Mouse (Mus musculus): ENCODE results near the gene Ticam1. TPM values are rescaled to one million over a fixed set of nuclear protein-coding genes. Genes with fewer than 3 reads are reported as not detected.

Ticam1 gene
- polyA plus RNA-seq, 1 experiment from 2014 or later: 4.3 TPM

DNA sequence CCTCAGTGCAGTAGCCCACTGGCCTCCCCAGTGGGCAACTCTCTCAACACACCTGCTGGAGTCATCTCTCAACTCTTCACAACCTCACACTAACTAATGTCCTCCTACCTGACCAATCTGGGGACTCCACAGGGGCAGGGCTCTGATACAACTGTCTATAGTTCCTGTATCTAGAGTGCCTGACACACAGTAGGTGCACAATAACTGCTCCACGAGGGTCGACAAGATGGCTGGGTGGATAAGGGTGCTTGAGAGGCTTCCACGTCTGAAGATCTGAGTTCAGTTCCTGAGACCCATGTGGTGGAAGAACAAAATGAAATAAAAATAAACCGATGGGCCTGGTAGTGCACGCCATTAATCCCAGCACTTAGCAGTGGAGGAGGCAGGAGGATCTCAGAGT, 2.6 kb downstream of the Ticam1 start:
- no peak for ATAC-seq (ENCODE audit: insufficient number of reproducible peaks, insufficient read depth, low FRiP score, low TSS enrichment, low read depth)
- Histone ChIP-seq H3K4me2 (no peak overlapping the region), H3K27ac (no peak overlapping the region), H3K4me3 (no peak overlapping the region), H3K36me3 (peaks cover 36% of the 10 kb centered on the region), H3K27me3 (no peaks in the 10 kb centered on the region), H3K9ac (no peak overlapping the region), H3K9me3 (no peaks in the 10 kb centered on the region), H3K4me1 (peaks cover 26% of the 10 kb centered on the region)
- WGBS: 91% methylated on average over 5 of the region's 5 CpGs

DNA sequence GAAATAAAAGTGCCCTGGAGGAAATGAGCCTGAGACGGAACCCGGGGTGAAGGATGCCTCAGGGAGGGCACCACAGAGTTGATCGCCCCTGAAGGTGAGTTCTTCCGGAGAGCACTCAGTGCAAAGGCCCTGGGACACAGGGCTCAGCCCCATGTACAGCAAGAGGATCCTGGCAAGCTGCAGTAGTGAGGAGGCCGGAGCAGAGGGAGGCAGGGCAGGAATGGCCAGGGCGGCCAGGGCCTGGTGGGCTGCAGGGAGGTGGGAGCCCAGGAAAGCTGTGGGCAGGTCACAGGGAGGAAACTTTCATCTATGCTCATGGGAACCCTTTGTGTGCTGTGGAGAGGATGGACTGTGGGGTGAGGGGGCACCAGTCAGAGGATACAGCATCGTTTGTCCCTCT, 3.1 kb downstream of the Ticam1 start:
- 77% methylated on average over 7 of the region's 7 CpGs for WGBS
- H3K27me3 ChIP-seq: no peaks in the 10 kb centered on the region
- ATAC-seq (ENCODE audit: insufficient number of reproducible peaks, insufficient read depth, low FRiP score, low TSS enrichment, low read depth): no peak
- no peaks in the 10 kb centered on the region for H3K9me3 ChIP-seq
- peaks cover 31% of the 10 kb centered on the region for H3K36me3 ChIP-seq
- peaks cover 26% of the 10 kb centered on the region for H3K4me1 ChIP-seq
- H3K27ac ChIP-seq: no peak overlapping the region
- no peak overlapping the region for H3K4me2 ChIP-seq
- H3K9ac ChIP-seq: peak overlapping the region; percentile 37
- H3K4me3 ChIP-seq: no peak overlapping the region

DNA sequence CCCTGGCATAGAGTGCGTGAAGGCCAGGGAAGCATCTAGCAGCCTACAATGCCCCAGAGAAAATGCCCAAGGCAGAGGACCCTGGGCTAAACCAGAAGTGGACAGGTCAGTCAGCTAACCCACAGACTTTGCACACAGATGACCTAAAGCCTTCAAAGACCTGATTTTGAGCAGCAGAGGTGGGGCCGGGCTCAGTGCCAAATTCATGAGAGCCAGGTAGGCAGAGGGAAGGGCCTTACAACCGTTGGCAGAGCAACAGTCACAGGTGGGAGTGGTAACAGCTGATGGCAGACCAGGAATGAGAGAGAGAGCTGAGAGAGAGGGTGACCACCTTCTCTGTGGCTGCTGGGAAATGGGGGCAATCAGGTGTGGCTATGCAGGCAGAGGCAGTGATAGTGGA, 3.9 kb downstream of the Ticam1 start:
- 79% methylated on average over 3 of the region's 3 CpGs for WGBS

DNA sequence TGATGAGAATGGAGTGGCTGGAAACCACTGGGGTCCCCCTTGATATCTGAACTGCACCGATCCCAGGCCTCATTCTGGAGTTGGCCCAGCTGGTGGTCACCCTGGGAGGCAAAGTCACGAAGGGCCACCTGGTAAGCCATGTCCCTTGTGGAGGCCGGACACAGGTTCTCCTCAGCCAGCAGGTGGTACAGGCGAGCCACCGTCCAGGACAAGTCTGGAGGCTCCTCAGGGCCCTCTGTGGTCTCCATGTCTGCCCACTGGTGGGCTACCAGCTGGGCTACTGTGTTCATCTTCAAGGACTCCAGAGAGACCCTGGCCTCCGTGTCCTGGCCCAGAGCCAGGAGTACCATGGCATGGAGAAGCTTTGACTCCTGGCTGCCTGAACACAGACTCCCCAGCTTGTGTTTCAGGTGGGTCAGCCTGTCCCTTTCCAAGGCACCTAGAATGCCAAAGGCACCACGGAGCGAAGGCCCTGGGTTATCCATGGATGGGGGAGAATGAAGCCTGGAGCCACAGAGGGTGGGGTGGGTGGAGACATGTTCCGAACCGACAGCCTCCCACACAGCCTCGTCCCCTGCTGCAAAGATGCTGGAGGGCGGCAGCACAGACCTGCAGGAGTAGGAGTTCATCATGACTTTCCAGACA, 4.9 kb downstream of the Ticam1 start:
- Histone ChIP-seq H3K27me3 (no peaks in the 10 kb centered on the region), H3K4me2 (no peak overlapping the region), H3K4me1 (peaks cover 16% of the 10 kb centered on the region), H3K4me3 (no peak overlapping the region), H3K9me3 (no peaks in the 10 kb centered on the region), H3K27ac (no peak overlapping the region), H3K36me3 (peaks cover 29% of the 10 kb centered on the region; the same call in 1 of the 2 replicates), H3K9ac (no peak overlapping the region)
- 84% methylated on average over 12 of the region's 12 CpGs for WGBS
- ATAC-seq (ENCODE audit: insufficient number of reproducible peaks, insufficient read depth, low FRiP score, low TSS enrichment, low read depth): no peak

More for the DNA sequence above, 3.9 kb downstream of the Ticam1 start:
- Histone ChIP-seq H3K36me3 (peaks cover 29% of the 10 kb centered on the region; the same call in 1 of the 2 replicates), H3K9me3 (no peaks in the 10 kb centered on the region), H3K4me1 (peaks cover 26% of the 10 kb centered on the region), H3K4me2 (no peak overlapping the region), H3K27me3 (no peaks in the 10 kb centered on the region), H3K4me3 (no peak overlapping the region), H3K27ac (no peak overlapping the region), H3K9ac (no peak overlapping the region)
- no peak for ATAC-seq (ENCODE audit: insufficient number of reproducible peaks, insufficient read depth, low FRiP score, low TSS enrichment, low read depth)

DNA sequence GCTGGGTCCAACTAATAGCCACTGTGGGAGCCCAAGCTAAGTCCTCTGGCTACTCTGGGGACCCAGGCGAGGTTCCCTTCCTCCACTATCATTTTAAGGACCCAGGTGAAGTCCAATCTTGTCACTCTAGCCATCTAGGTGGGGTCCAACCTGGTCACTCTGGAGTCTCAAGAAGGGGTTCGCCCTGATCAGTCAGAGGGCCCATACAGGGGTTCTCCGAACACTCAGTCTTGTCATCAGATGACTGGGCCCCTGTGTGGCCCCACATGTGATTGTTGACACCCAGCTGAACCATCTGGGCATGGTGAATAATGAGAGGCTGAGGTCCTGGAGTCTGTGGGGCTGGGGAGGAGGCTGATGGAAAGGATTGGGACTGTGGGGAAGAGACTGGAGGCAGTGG, 6.8 kb downstream of the Ticam1 start:
- H3K36me3 ChIP-seq: peaks cover 35% of the 10 kb centered on the region
- H3K9me3 ChIP-seq: no peaks in the 10 kb centered on the region
- no peaks in the 10 kb centered on the region for H3K27me3 ChIP-seq
- peaks cover 10% of the 10 kb centered on the region for H3K4me1 ChIP-seq
- H3K4me3 ChIP-seq: peak overlapping the region; percentile 43
- H3K27ac ChIP-seq: peak overlapping the region; percentile 82
- ATAC-seq (ENCODE audit: insufficient number of reproducible peaks, insufficient read depth, low FRiP score, low TSS enrichment, low read depth): no peak
- peak overlapping the region; percentile 71 for H3K4me2 ChIP-seq
- H3K9ac ChIP-seq: peak overlapping the region; percentile 65; the same call in 1 of the 2 replicates
- WGBS: 75% methylated on average over 3 of the region's 3 CpGs

DNA sequence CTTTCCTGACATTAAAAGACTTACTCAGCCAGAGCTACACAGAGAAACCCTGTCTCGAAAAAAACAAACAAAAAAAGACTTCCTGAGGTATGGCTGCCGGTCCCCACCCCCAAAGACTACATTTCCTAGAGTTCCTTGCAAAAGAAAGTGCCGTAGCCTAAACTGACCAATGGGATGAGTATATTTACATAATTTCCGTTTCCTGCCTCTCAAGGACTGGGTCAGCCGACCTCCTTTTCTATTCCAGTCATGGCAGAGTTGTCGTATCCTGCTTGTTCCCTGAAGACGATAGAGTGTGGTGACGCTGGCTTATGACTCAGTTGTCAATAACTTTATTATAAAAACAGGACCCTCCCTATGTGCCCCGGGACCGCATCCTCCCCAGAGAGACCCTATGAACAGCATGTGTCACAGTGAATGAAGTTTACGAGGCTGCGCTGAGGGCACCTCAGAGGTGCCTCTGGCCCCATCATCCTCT, 7.4 kb downstream of the Ticam1 start:
- no peaks in the 10 kb centered on the region for H3K9me3 ChIP-seq
- peak overlapping the region; percentile 43 for H3K4me3 ChIP-seq
- H3K27me3 ChIP-seq: no peaks in the 10 kb centered on the region
- peak overlapping the region; percentile 65 for H3K9ac ChIP-seq
- H3K4me2 ChIP-seq: peak overlapping the region; percentile 71
- 23% methylated on average over 12 of the region's 12 CpGs for WGBS
- H3K4me1 ChIP-seq: peaks cover 10% of the 10 kb centered on the region
- peaks cover 38% of the 10 kb centered on the region for H3K36me3 ChIP-seq
- H3K27ac ChIP-seq: peak overlapping the region; percentile 82
- peak; percentile 70 for ATAC-seq (ENCODE audit: insufficient number of reproducible peaks, insufficient read depth, low FRiP score, low TSS enrichment, low read depth)

DNA sequence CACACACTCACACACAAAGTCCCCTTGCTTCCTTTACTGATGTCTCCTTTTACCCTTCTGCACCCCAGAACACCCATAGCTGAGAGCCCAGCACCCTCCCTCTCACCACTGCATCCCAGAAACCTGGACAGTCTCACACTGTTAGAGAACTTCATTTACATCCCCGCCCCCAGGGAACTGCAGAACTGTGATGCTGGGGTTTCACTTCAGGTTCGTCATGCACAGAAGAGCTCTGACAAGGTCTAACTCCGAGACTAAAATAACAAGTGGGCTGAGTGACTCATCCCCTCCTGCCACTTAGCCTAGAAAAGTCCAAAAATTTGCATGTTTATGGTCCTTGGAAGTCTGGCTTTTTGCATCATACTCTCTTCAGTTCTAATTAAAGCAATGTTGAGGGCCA, 10.3 kb downstream of the Ticam1 start:
- ATAC-seq (ENCODE audit: insufficient number of reproducible peaks, insufficient read depth, low FRiP score, low TSS enrichment, low read depth): no peak
- 49% methylated on average over 3 of the region's 3 CpGs for WGBS
- no peak overlapping the region for H3K4me2 ChIP-seq

DNA sequence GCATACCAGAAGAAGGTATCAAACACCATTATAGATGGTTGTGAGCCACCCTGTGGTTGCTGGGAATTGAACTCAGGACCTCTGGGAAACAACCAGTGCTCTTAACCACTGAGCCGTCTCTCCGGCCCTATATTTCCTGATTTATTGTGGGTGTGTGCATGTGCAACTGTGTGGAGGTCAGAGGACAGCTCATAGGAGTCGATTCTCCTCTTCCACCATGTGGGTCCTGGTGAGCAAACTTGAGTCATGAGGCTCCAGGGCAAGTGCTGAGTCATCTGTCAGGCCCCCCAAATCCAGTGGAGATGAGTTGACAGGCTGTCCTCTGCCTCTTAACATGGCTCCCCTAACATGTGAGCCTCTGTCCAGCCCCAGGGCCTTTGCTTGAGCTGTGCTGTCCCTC, 10.7 kb downstream of the Ticam1 start:
- no peak for ATAC-seq (ENCODE audit: insufficient number of reproducible peaks, insufficient read depth, low FRiP score, low TSS enrichment, low read depth)
- WGBS: 92% methylated on average over 3 of the region's 3 CpGs
- peaks cover 12% of the 10 kb centered on the region; the same call in 1 of the 2 replicates for H3K4me1 ChIP-seq
- no peaks in the 10 kb centered on the region for H3K9me3 ChIP-seq
- no peak overlapping the region for H3K4me2 ChIP-seq
- peaks cover 40% of the 10 kb centered on the region for H3K36me3 ChIP-seq
- no peaks in the 10 kb centered on the region for H3K27me3 ChIP-seq
- no peak overlapping the region for H3K4me3 ChIP-seq
- no peak overlapping the region for H3K27ac ChIP-seq
- no peak overlapping the region for H3K9ac ChIP-seq

More for the DNA sequence above, 10.3 kb downstream of the Ticam1 start:
- H3K4me3 ChIP-seq: no peak overlapping the region
- H3K9ac ChIP-seq: no peak overlapping the region
- no peaks in the 10 kb centered on the region for H3K9me3 ChIP-seq
- no peak overlapping the region for H3K27ac ChIP-seq
- H3K36me3 ChIP-seq: peaks cover 40% of the 10 kb centered on the region
- H3K4me1 ChIP-seq: peaks cover 8% of the 10 kb centered on the region; the same call in 1 of the 2 replicates
- no peaks in the 10 kb centered on the region for H3K27me3 ChIP-seq

DNA sequence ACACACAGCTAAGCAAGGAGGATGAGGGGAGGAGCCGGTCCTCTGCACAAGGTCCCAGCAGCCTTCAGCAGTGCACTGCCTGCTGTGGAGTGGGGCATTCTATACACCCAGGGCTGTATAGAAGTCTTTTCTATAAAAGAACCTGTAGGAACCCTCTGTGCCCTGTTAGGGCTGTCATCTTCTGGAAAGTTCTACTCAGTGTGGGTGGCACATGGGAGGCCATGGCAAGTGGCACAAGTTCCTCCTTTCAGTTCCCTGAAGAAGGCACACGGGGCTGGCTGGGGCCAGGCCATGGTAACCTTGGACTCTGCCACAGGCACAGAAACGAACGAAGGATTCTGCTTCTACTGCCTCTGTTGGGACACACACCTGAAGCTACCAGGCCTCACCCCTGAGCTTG, 11.6 kb downstream of the Ticam1 start:
- Histone ChIP-seq H3K36me3 (peaks cover 41% of the 10 kb centered on the region), H3K9ac (no peak overlapping the region), H3K9me3 (no peaks in the 10 kb centered on the region), H3K27me3 (no peaks in the 10 kb centered on the region), H3K27ac (no peak overlapping the region), H3K4me3 (no peak overlapping the region), H3K4me2 (no peak overlapping the region), H3K4me1 (peaks cover 19% of the 10 kb centered on the region)
- WGBS: 93% methylated on average over 4 of the region's 4 CpGs
- no peak for ATAC-seq (ENCODE audit: insufficient number of reproducible peaks, insufficient read depth, low FRiP score, low TSS enrichment, low read depth)

DNA sequence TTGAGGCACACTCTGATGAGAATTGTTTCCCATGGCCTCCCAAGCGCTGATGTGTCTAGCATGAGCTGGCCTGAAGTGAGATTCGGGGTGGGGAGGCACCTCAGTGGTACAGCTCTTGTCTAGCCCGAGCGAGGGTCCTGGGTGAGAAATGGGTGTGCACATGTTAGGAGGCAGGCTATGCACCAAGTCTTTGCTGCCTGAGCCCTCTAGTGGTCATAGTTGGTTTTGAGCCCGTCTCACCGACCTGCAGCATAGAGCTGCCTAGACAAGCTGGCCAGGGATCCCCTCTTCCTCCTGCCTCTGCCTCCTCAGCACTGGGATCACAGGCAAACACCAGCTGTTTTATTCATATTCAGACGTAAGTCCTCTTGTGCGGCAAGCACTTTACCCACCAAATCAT, 12.6 kb downstream of the Ticam1 start:
- Histone ChIP-seq H3K4me3 (no peak overlapping the region), H3K4me2 (no peak overlapping the region), H3K27me3 (no peaks in the 10 kb centered on the region), H3K4me1 (peaks cover 25% of the 10 kb centered on the region), H3K9me3 (no peaks in the 10 kb centered on the region), H3K36me3 (peaks cover 51% of the 10 kb centered on the region), H3K27ac (no peak overlapping the region), H3K9ac (no peak overlapping the region)
- WGBS: 22% methylated on average over 8 of the region's 8 CpGs
- no peak for ATAC-seq (ENCODE audit: insufficient number of reproducible peaks, insufficient read depth, low FRiP score, low TSS enrichment, low read depth)

DNA sequence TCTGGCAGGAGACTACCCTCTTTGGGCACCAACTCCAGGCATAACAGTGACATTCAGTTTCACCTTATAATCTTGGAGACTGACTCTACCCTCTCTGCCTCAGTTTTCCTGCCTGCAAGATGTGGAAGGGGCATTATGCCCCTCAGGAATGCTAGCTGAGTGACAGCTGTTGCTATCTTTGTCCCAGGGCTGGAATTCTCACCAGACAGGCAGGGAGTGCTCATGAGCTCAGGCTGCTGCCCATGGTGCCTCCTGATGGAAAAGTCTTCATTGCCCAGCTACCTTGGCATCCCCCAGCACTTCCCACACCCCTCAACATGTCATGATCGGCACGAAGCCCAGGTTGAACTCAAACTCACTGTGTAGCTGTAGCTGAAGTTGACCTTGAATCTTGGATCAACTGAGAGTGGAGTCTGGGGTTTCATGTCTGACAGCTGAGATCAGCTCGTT, 13.9 kb downstream of the Ticam1 start:
- no peak overlapping the region for H3K4me3 ChIP-seq
- H3K9me3 ChIP-seq: no peaks in the 10 kb centered on the region
- H3K4me2 ChIP-seq: no peak overlapping the region
- H3K27ac ChIP-seq: 0 out of 2 replicates have a peak overlapping the region, but pooled peaks have one; percentile 34
- peaks cover 62% of the 10 kb centered on the region for H3K36me3 ChIP-seq
- no peak for ATAC-seq (ENCODE audit: insufficient number of reproducible peaks, insufficient read depth, low FRiP score, low TSS enrichment, low read depth)
- WGBS: 87% methylated on average over 3 of the region's 3 CpGs
- H3K9ac ChIP-seq: no peak overlapping the region
- peaks cover 38% of the 10 kb centered on the region for H3K4me1 ChIP-seq
- H3K27me3 ChIP-seq: no peaks in the 10 kb centered on the region

DNA sequence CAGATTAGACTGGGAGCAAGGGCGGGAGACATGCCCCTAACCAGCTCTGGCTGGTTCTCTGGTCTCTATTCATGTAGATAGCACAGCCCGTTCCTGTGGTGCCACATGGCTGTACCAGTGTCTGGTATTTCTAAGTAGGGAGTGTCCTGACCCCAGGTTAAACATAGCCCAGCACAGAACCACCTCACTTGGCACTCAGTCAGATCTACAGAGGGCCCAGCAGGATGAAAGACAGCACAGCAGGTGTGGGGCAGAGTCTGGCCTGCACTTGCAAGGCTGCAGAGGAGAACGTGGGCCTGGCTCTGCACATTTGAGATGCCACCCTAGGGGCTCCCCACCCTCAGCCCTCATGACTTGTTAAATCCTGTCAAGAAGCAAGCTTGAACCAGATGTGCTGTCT, 15.4 kb downstream of the Ticam1 start:
- Histone ChIP-seq H3K27me3 (no peaks in the 10 kb centered on the region), H3K4me1 (peaks cover 43% of the 10 kb centered on the region), H3K9ac (no peak overlapping the region), H3K27ac (no peak overlapping the region), H3K4me3 (no peak overlapping the region), H3K4me2 (no peak overlapping the region), H3K36me3 (peaks cover 62% of the 10 kb centered on the region), H3K9me3 (no peaks in the 10 kb centered on the region)
- 70% methylated on average over 3 of the region's 3 CpGs for WGBS
- ATAC-seq (ENCODE audit: insufficient number of reproducible peaks, insufficient read depth, low FRiP score, low TSS enrichment, low read depth): no peak
